Mouse (Mus musculus): Measurements from ENCODE around the gene Ddx5. TPM values are rescaled to one million over a fixed set of nuclear protein-coding genes. Genes with fewer than 3 reads are reported as not detected.
"Not testable (repeated sequence)": the region's sequence is repeated elsewhere in the genome, so short reads cannot be mapped to it uniquely, and the experiment has no call there.

The Ddx5 gene
- polyA plus RNA-seq, 1 experiment from 2014 or later = 406 TPM

DNA sequence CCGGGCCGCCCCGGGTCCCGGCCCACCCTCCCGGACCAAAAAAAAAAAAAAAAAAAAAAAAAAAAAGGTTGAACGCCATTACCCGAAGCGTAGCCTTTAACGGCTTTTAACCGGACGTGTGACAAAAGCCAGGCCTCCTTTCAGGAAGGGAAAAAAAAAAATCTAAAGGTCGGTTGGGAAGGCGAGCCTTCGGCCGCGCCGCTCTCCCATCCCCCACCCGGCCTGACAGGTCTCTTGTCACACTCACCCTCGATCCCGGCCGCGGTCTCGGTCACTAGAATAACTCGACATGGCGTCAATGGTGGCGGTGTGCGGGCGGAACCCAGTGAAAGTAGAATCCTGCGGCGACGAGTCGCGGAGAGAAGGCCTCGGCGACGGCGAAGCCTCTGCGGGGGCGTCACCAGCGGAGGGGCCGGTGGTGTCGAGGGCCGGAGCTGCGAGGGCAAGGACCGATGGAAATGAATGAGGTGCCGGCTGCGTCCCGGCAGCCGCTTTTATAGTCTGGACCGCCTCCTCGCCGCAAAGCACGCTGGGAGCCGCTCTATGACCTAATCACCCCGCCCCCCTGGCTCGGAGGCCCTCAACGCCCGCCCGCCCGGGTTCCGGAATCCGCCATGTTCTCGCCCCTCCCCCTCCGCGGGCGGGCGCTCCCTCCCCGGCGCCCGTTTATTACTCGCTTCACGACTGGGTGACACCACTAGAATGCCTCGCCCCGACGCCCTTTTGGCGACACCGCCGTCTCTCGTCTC, 785 bp downstream of the Ddx5 start:
- H3K9ac ChIP-seq = peak overlapping the region; percentile 99
- no peaks in the 10 kb centered on the region for H3K9me3 ChIP-seq
- ATAC-seq (ENCODE audit: insufficient number of reproducible peaks, insufficient read depth, low FRiP score, low TSS enrichment) = peak; percentile 68
- WGBS = under 1% methylated on average over 76 of the region's 79 CpGs
- H3K27me3 ChIP-seq = no peaks in the 10 kb centered on the region
- peaks cover 48% of the 10 kb centered on the region for H3K36me3 ChIP-seq
- H3K27ac ChIP-seq = peak overlapping the region; percentile 99
- peaks cover 20% of the 10 kb centered on the region for H3K4me1 ChIP-seq
- H3K4me2 ChIP-seq (replicated peaks) = peak overlapping the region; percentile 78
- peak overlapping the region; percentile 75 for H3K4me3 ChIP-seq

DNA sequence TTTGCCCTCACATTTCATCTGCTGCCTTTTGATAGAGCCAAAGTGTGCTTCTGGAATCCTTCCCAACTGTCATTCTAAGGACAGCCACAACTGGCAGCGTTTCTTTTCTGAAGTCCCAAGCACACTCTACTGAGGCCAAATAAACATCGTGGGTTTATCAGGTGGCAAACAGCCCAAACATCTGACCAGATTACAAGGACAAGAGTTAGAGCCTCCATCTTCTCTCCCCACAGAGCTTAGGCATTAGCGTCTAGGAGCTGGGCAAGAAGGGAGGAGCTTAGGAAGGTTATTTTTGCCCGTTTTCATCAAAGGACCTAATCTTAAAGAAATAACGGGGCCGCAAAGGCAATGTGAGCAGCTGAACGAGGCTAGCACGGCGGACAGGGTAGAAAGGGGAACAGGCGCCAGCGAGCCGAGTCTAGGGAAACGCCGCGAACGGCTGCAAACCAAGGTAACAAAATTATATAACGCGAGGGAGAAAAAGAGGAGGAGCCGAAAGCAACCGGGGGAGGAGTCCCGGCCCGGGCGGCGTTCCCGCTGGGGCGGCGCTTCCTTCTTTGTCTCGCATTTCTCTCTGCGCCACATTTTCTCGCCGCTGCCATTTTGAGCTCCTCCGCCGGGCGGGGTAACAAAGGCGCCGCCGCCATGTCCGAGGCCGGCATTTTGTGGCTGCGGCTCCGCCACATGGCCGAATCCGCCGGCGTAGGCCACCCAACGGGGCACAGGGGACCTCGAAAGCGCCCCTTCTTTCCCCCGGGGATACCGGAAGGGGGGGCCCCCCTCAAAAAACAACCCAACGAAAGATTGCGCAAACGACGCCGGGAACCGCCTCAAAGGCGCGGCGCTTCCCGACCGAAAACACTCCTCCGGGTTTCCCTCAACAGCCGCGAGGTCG, 1.6 kb downstream of the Ddx5 start:
- peaks cover 23% of the 10 kb centered on the region for H3K4me1 ChIP-seq
- no peaks in the 10 kb centered on the region for H3K9me3 ChIP-seq
- peak overlapping the region; percentile 99 for H3K9ac ChIP-seq
- ATAC-seq (ENCODE audit: insufficient number of reproducible peaks, insufficient read depth, low FRiP score, low TSS enrichment) = no peak
- peak overlapping the region; percentile 77 for H3K4me2 ChIP-seq (replicated peaks)
- under 1% methylated on average over 65 of the region's 65 CpGs for WGBS
- H3K27ac ChIP-seq = peak overlapping the region; percentile 99
- H3K4me3 ChIP-seq = peak overlapping the region; percentile 75
- no peaks in the 10 kb centered on the region for H3K27me3 ChIP-seq
- peaks cover 49% of the 10 kb centered on the region for H3K36me3 ChIP-seq

DNA sequence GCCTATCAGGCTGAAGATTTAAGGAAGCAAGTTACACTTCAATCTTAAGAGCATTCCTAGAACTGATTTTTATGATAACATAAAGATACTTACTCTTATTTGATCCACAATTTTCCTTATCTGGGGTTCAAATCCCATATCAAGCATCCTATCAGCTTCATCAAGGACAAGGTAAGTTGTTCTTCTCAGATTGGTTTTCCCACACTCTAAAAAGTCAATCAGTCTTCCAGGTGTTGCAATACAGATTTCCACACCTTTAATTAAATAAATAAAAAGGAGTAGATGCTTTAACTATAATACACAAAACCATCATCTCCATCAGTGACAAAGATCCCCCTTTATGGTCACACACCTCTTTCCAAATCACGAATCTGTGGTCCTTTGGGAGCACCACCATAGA, 3.9 kb downstream of the Ddx5 start:
- no peak overlapping the region for H3K27ac ChIP-seq
- peaks cover 17% of the 10 kb centered on the region for H3K4me1 ChIP-seq
- 0 out of 2 replicates have a peak overlapping the region, but pooled peaks have one; percentile 75 for H3K4me3 ChIP-seq
- no peaks in the 10 kb centered on the region for H3K9me3 ChIP-seq
- no peak overlapping the region for H3K4me2 ChIP-seq (replicated peaks)
- H3K27me3 ChIP-seq = no peaks in the 10 kb centered on the region
- H3K9ac ChIP-seq = no peak overlapping the region
- no peak for ATAC-seq (ENCODE audit: insufficient number of reproducible peaks, insufficient read depth, low FRiP score, low TSS enrichment)
- WGBS = 71% methylated on average over 1 of the region's 1 CpGs
- peaks cover 57% of the 10 kb centered on the region for H3K36me3 ChIP-seq

DNA sequence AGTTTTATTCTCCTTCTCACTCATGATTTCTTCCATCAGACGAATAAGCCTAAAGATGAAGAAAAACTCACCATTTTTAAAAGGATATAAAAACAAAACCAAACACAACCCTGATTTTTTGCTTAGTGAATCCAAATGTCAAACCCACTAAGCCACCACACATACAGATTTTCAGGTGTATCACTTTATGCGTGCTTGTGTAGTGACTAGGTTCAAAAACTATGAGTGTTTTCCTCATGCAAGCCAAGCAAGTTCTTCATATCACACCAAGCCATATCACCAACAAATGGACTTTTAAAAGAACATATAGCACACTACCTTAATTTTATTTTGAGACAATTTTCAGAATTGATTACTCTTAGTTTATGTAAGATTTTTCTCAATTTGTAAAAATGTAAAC, 4.5 kb downstream of the Ddx5 start:
- Histone ChIP-seq H3K9ac (no peak overlapping the region), H3K4me3 (no peak overlapping the region), H3K27me3 (no peaks in the 10 kb centered on the region), H3K4me1 (peaks cover 17% of the 10 kb centered on the region), H3K4me2 (replicated peaks) (no peak overlapping the region), H3K27ac (no peak overlapping the region), H3K9me3 (no peaks in the 10 kb centered on the region), H3K36me3 (peaks cover 59% of the 10 kb centered on the region)
- 86% methylated on average over 2 of the region's 2 CpGs for WGBS
- ATAC-seq (ENCODE audit: insufficient number of reproducible peaks, insufficient read depth, low FRiP score, low TSS enrichment) = no peak

DNA sequence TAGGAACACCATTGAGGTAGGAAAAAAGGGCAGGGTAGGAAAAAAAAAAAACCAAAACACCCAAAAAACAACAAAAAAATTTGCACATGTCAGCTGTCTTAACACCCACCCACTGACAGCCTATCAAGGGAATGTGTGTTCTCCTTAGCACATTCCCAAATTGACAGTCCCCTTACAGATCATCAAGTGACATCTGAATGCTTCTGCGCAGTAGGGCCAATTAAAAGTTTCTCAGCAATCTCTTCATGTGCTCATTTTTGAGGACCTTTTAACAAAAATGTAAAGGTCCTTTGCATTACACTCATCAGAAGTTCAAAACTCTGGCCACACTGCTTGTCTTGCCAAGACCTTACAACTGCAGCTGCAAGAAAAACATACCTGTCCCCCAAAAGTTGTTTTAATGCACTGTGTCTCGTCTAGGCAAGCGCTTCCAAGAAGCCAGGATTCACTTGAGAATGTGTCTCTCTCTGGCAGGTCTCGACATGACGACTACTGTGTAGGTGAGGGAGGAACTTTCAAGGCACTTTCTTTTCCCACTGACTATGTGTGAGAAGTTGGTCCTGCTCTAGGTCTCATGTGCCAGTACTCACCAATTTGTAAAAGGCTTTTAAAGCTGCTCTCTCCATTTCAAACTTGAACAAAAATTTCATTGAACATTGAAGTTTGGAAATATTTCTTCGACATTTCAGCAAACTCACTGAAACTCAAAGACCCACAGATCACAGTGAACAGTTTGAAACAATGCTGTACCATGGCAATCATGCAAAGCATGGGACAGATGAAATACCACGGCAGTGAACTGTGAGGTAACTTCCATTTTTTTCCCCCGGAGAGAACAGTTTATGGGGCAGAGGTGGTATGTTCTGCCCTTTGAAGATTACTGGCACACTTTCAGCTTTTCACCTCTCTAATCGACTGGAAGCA, 5.9 kb downstream of the Ddx5 start:
- no peak overlapping the region for H3K9ac ChIP-seq
- no peaks in the 10 kb centered on the region for H3K9me3 ChIP-seq
- no peak overlapping the region for H3K4me3 ChIP-seq
- no peak overlapping the region for H3K27ac ChIP-seq
- H3K27me3 ChIP-seq = no peaks in the 10 kb centered on the region
- 84% methylated on average over 9 of the region's 9 CpGs for WGBS
- no peak for ATAC-seq (ENCODE audit: insufficient number of reproducible peaks, insufficient read depth, low FRiP score, low TSS enrichment)
- no peak overlapping the region for H3K4me2 ChIP-seq (replicated peaks)
- peaks cover 59% of the 10 kb centered on the region for H3K36me3 ChIP-seq
- peaks cover 17% of the 10 kb centered on the region for H3K4me1 ChIP-seq

DNA sequence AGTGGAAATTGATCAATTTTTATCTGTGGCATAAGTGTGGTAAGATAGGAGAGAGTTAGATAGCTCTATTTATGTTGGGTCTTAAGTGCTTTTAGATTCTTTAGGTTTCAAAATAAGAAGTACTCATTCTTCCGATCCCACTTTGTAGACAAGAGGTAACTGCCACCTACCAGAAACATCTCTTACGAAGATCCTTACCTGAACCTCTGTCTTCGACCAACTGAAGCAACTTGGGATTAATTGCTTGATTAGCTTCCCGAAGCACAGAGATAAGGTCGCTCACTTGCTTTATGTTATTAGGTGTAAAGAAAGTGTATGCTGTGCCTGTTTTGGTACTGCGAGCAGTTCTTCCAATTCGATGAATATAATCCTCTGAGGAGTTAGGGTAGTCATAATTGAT, 6.7 kb downstream of the Ddx5 start:
- not testable (repeated sequence) for ATAC-seq (ENCODE audit: insufficient number of reproducible peaks, insufficient read depth, low FRiP score, low TSS enrichment); H3K9ac ChIP-seq; H3K4me3 ChIP-seq; H3K27ac ChIP-seq; H3K9me3 ChIP-seq; H3K4me2 ChIP-seq (replicated peaks); H3K27me3 ChIP-seq
- H3K36me3 ChIP-seq = peaks cover 59% of the 10 kb centered on the region
- WGBS = 93% methylated on average over 7 of the region's 7 CpGs
- H3K4me1 ChIP-seq = peaks cover 17% of the 10 kb centered on the region

DNA sequence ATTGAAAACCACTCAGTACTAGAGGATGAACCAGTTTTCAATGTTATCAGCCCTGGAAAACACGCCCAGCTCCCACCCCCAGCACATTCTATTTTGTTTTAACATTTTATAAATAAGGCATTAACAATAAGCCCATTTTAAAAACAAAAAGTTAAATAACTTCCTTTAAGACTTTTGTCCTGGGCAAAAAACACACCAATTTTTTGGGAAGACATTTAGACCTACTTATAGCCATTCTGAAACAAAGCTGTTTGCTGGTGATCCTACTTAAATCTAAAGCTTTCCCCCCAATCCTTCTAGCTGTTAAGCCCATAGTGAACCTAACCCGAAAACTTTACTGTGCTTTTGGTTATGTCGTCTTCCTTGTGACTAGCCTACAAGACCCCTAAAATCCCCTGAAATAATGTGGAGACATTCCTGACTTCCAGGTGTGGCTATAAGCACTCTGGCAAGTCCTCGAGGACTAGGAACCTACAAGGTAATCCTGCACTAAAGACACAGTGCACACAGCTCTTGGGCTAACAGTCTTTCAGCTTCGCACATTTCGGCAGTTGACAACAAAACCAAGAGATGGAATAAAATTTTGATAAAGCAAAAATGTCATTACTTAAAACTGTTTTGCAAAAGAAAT, 8.3 kb downstream of the Ddx5 start:
- Histone ChIP-seq H3K27ac (no peak overlapping the region), H3K9me3 (no peaks in the 10 kb centered on the region), H3K36me3 (peaks cover 60% of the 10 kb centered on the region), H3K9ac (no peak overlapping the region), H3K27me3 (no peaks in the 10 kb centered on the region), H3K4me1 (peaks cover 12% of the 10 kb centered on the region), H3K4me3 (no peak overlapping the region), H3K4me2 (replicated peaks) (no peak overlapping the region)
- no peak for ATAC-seq (ENCODE audit: insufficient number of reproducible peaks, insufficient read depth, low FRiP score, low TSS enrichment)
- 82% methylated on average over 6 of the region's 6 CpGs for WGBS

DNA sequence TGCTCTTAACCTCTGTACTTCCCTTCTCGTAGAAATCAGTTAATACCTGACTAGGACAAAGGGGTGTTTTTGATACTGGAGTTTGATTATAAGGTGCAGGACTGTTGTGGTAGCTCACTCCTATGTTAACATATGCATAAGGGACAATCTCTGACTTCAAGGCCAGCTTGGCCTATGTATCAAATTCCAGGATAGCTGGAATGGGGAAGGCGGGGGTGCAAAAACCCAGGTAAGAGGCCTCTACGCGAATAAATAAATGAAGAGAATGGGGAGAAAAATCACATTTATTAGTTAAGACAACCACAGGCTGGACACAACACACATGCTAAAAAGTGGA, 8.9 kb downstream of the Ddx5 start:
- peaks cover 6% of the 10 kb centered on the region for H3K4me1 ChIP-seq
- H3K9ac ChIP-seq = 0 out of 2 replicates have a peak overlapping the region, but pooled peaks have one; percentile 1
- peak overlapping the region; percentile 95; the same call in 1 of the 2 replicates for H3K27ac ChIP-seq
- no peak for ATAC-seq (ENCODE audit: insufficient number of reproducible peaks, insufficient read depth, low FRiP score, low TSS enrichment)
- no peaks in the 10 kb centered on the region for H3K9me3 ChIP-seq
- peaks cover 57% of the 10 kb centered on the region for H3K36me3 ChIP-seq
- WGBS = 65% methylated on average over 4 of the region's 4 CpGs
- no peak overlapping the region; the same call in 1 of the 2 replicates for H3K4me2 ChIP-seq (replicated peaks)
- H3K27me3 ChIP-seq = no peaks in the 10 kb centered on the region
- H3K4me3 ChIP-seq = peak overlapping the region; percentile 66; the same call in 1 of the 2 replicates

DNA sequence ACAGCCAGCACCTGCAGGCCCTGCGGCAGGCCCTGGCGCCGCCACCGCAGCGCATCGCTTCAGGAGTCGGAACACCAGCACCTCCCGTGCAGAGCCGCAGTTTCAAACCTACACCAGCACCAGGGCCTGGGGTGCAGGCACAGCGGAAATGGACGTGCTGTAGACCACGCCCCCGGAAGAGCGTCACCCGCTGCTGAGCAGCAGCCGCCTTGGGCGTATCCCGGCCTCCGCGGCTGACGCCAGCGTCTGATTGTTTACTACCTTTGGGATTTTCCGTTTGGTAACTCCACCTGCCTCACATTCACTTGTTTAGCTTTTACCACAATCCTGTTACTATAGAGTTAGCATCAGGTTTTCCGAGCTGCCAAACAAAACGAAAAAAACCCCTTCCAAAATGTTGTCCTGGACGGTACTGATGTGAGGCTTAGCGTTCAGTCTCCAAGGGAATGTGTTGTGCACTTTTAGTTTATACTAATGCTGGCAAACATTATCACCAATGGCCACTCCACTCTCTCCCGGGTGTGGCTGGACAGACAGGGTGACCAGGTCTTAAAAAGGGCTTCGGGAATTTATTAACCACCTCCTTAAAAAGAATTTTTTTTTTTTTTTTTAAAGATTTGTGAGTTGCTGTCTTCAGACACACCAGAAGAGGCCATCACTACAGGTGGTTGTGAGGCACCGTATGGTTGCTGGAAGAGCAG, 9.4 kb downstream of the Ddx5 start, which contains the start of gene Polg2:
Polg2 (minus strand) TSS at position 150 of the 701 bp plus-strand sequence.
- Histone ChIP-seq H3K4me1 (peaks cover 6% of the 10 kb centered on the region), H3K9ac (peak within 1 kb of the TSS; percentile 75), H3K27me3 (no peaks in the 10 kb centered on the region), H3K36me3 (peaks cover 58% of the 10 kb centered on the region), H3K27ac (peak within 1 kb of the TSS; percentile 95), H3K4me3 (peak within 1 kb of the TSS; percentile 66), H3K4me2 (replicated peaks) (peak within 1 kb of the TSS; percentile 65), H3K9me3 (no peaks in the 10 kb centered on the region)
- peak; percentile 95 for ATAC-seq (ENCODE audit: insufficient number of reproducible peaks, insufficient read depth, low FRiP score, low TSS enrichment)
- 3% methylated on average over 30 of the region's 30 CpGs for WGBS

DNA sequence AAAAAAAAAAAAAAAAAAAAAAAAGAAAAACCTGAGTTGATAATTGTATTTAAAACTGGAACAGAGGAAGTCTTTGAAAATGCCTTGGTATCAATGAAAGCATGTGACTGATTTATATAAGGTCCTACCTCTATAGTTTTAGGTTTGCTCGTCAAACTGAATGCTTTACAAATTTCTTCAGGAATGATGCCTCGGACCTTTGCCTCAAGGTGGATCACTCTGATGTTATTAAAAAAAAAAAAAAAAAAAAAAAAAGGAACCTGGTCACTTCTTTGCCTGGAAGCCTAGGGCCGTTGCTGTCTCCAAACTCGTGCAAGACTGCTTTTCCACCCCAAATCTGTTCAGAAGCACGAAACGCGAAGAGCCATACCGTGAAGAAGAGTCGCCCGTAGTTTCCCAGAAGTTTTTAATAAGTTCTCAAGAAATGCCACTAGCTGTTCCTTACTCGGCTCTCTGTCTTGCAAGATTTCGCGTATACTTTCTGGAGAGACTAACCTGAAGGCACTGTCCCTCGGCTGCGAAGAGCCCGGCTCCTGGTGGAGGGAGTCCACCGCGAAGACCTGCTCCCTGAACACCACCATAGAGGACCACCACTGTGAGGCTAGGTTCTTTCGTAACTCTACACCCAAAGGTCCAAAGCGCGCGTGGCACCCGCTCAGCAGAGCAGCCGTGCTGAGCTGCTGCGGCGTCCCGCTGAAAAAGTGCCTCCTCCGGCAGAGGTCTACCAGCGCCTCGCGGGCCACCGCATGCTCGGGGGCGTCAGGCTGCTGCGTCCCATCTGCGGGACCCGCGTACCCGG, 10.2 kb downstream of the Ddx5 start:
- peaks cover 58% of the 10 kb centered on the region for H3K36me3 ChIP-seq
- H3K4me1 ChIP-seq = peaks cover 6% of the 10 kb centered on the region
- H3K4me2 ChIP-seq (replicated peaks) = peak overlapping the region; percentile 65
- WGBS = 2% methylated on average over 39 of the region's 39 CpGs
- H3K27me3 ChIP-seq = no peaks in the 10 kb centered on the region
- peak overlapping the region; percentile 66 for H3K4me3 ChIP-seq
- H3K9me3 ChIP-seq = no peaks in the 10 kb centered on the region
- peak overlapping the region; percentile 95 for H3K27ac ChIP-seq
- H3K9ac ChIP-seq = peak overlapping the region; percentile 75
- peak; percentile 75; the same call in 1 of the 2 replicates for ATAC-seq (ENCODE audit: insufficient number of reproducible peaks, insufficient read depth, low FRiP score, low TSS enrichment)

Measured in embryonic facial prominence, embryonic 12.5 days (tissue).